Mouse (Mus musculus) intestine, embryonic 15.5 days (tissue): ENCODE data around the gene Ptprn2. TPM values are rescaled to one million over a fixed set of nuclear protein-coding genes. Genes with fewer than 3 reads are reported as not detected.
"Not testable (repeated sequence)": the region's sequence is repeated elsewhere in the genome, so short reads cannot be mapped to it uniquely, and the experiment has no call there.

Experiments
- ATAC-seq: fragments of 200-750 bp; cut with Nextera tagmentation; 2 replicates; pipeline ENCODE4 v1.8.0; 2017; ENCODE audit warnings: moderate TSS enrichment, moderate library complexity
- H3K27ac ChIP-seq: fragments of 300-500 bp; sonication (generic); 2 replicates; pipeline ENCODE4 v1.5.1; 2015; ENCODE audit warnings: mild to moderate bottlenecking, inconsistent platforms
- H3K27me3 ChIP-seq: fragments of 300-500 bp; sonication (generic); replicated peaks from 2 replicates; pipeline ENCODE4 v1.6.1; 2015; ENCODE audit warnings: inconsistent platforms
- H3K36me3 ChIP-seq: fragments of 300-500 bp; sonication (generic); 2 replicates; pipeline ENCODE4 v1.6.1; 2015; ENCODE audit warnings: inconsistent platforms
- H3K4me1 ChIP-seq: fragments of 300-500 bp; sonication (generic); replicated peaks from 2 replicates; pipeline ENCODE4 v1.6.1; 2015; ENCODE audit warnings: inconsistent platforms
- H3K4me2 ChIP-seq: fragments of 300-500 bp; sonication (generic); replicated peaks from 2 replicates; pipeline ENCODE4 v1.6.1; 2015; ENCODE audit warnings: mild to moderate bottlenecking, inconsistent platforms
- H3K4me3 ChIP-seq: fragments of 300-500 bp; sonication (generic); replicated peaks from 2 replicates; pipeline ENCODE4 v1.5.1; 2015; ENCODE audit warnings: inconsistent platforms
- H3K9ac ChIP-seq: fragments of 300-500 bp; sonication (generic); 2 replicates; pipeline ENCODE4 v1.6.1; 2015; ENCODE audit warnings: inconsistent platforms
- H3K9me3 ChIP-seq: fragments of 300-500 bp; sonication (generic); 2 replicates; pipeline ENCODE4 v1.6.1; 2016; ENCODE audit warnings: inconsistent platforms
- WGBS: fragments of 180-500 bp; shearing (Covaris S2); methylation state at CpG from one replicate; pipeline ENCODE4 v1.1.7; 2015; 5-methylcytosine and 5-hydroxymethylcytosine counted together
- polyA plus RNA-seq: library from polyadenylated mRNA; unstranded; fragments of >200 nt; fragmentation: Nextera tagmentation; extraction: Ambion mirVana; gene quantifications from 2 replicates; pipeline ENCODE4 v1.2.1, GENCODE M21; 2015

The Ptprn2 gene
- polyA plus RNA-seq, 1 experiment from 2014 or later: 1.9 TPM

- no peaks in the 10 kb centered on the region for H3K36me3 ChIP-seq
- H3K27ac ChIP-seq: no peak overlapping the region
- no peak overlapping the region for H3K9ac ChIP-seq
- 0 out of 2 replicates have a peak, but pooled peaks cover 12% of the 10 kb centered on the region for H3K27me3 ChIP-seq
- 60% methylated on average over 1 of the region's 1 CpGs for WGBS
- peaks cover 4% of the 10 kb centered on the region for H3K4me1 ChIP-seq
- ATAC-seq: no peak
- no peak overlapping the region for H3K4me2 ChIP-seq
- no peak overlapping the region for H3K4me3 ChIP-seq
- no peaks in the 10 kb centered on the region for H3K9me3 ChIP-seq
Measured at GRCm38 (mm10) chr12:116481921-116482320, 3.6 kb upstream of the Ptprn2 start.

GRCm38 (mm10) chr12:116483581-116483980 lies 1.9 kb upstream of the Ptprn2 start:
- peak; percentile 19; the same call in 1 of the 2 replicates for ATAC-seq
- Histone ChIP-seq H3K27ac (no peak overlapping the region; the same call in 1 of the 2 replicates), H3K4me2 (no peak overlapping the region), H3K36me3 (no peaks in the 10 kb centered on the region), H3K9me3 (no peaks in the 10 kb centered on the region), H3K4me1 (peaks cover 4% of the 10 kb centered on the region), H3K9ac (no peak overlapping the region), H3K4me3 (no peak overlapping the region), H3K27me3 (0 out of 2 replicates have a peak, but pooled peaks cover 12% of the 10 kb centered on the region)
- 30% methylated on average over 2 of the region's 2 CpGs for WGBS

GRCm38 (mm10) chr12:116484991-116485390 lies 529 bp upstream of the Ptprn2 start:
- no peaks in the 10 kb centered on the region for H3K9me3 ChIP-seq
- WGBS: 78% methylated on average over 8 of the region's 8 CpGs
- H3K4me3 ChIP-seq: peak overlapping the region; percentile 57
- H3K4me2 ChIP-seq: peak overlapping the region; percentile 99
- no peak overlapping the region for H3K27ac ChIP-seq
- no peak overlapping the region for H3K9ac ChIP-seq
- no peaks in the 10 kb centered on the region for H3K36me3 ChIP-seq
- 0 out of 2 replicates have a peak, but pooled peaks cover 12% of the 10 kb centered on the region for H3K27me3 ChIP-seq
- peak; percentile 4; the same call in 1 of the 2 replicates for ATAC-seq
- peaks cover 4% of the 10 kb centered on the region for H3K4me1 ChIP-seq

- H3K9me3 ChIP-seq: no peaks in the 10 kb centered on the region
- H3K4me2 ChIP-seq: peak overlapping the region; percentile 99
- ATAC-seq: no peak
- no peaks in the 10 kb centered on the region for H3K36me3 ChIP-seq
- H3K27me3 ChIP-seq: 0 out of 2 replicates have a peak, but pooled peaks cover 12% of the 10 kb centered on the region
- peak overlapping the region; percentile 57 for H3K4me3 ChIP-seq
- peaks cover 4% of the 10 kb centered on the region for H3K4me1 ChIP-seq
- no peak overlapping the region for H3K27ac ChIP-seq
- WGBS: 6% methylated on average over 10 of the region's 10 CpGs
- H3K9ac ChIP-seq: peak overlapping the region; percentile 20; the same call in 1 of the 2 replicates
Measured at GRCm38 (mm10) chr12:116486404-116486730, 847 bp downstream of the Ptprn2 start.

- Histone ChIP-seq H3K4me2 (no peak overlapping the region), H3K9me3 (no peaks in the 10 kb centered on the region), H3K27ac (no peak overlapping the region), H3K4me1 (peaks cover 4% of the 10 kb centered on the region), H3K27me3 (0 out of 2 replicates have a peak, but pooled peaks cover 12% of the 10 kb centered on the region), H3K36me3 (no peaks in the 10 kb centered on the region), H3K4me3 (no peak overlapping the region), H3K9ac (no peak overlapping the region)
- no peak for ATAC-seq
- WGBS: 50% methylated on average over 8 of the region's 8 CpGs
Measured at GRCm38 (mm10) chr12:116488836-116489235, 3.3 kb downstream of the Ptprn2 start.

- no peaks in the 10 kb centered on the region for H3K9me3 ChIP-seq
- H3K9ac ChIP-seq: no peak overlapping the region
- no peak overlapping the region for H3K4me2 ChIP-seq
- peaks cover 4% of the 10 kb centered on the region for H3K4me1 ChIP-seq
- 0 out of 2 replicates have a peak, but pooled peaks cover 11% of the 10 kb centered on the region for H3K27me3 ChIP-seq
- H3K4me3 ChIP-seq: no peak overlapping the region
- no peak overlapping the region for H3K27ac ChIP-seq
- ATAC-seq: peak; percentile 52
- H3K36me3 ChIP-seq: no peaks in the 10 kb centered on the region
- WGBS: 63% methylated on average over 5 of the region's 5 CpGs
Measured at GRCm38 (mm10) chr12:116490575-116491356, 5.2 kb downstream of the Ptprn2 start.

- Histone ChIP-seq H3K27ac (no peak overlapping the region), H3K4me2 (no peak overlapping the region), H3K27me3 (no peaks in the 10 kb centered on the region), H3K4me3 (no peak overlapping the region), H3K36me3 (no peaks in the 10 kb centered on the region), H3K9ac (no peak overlapping the region), H3K9me3 (no peaks in the 10 kb centered on the region), H3K4me1 (no peaks in the 10 kb centered on the region)
- ATAC-seq: no peak
Measured at GRCm38 (mm10) chr12:116498666-116499065, 13.1 kb downstream of the Ptprn2 start.

GRCm38 (mm10) chr12:116500652-116501051 lies 15.1 kb downstream of the Ptprn2 start:
- ATAC-seq: no peak
- H3K4me1 ChIP-seq: no peaks in the 10 kb centered on the region
- no peak overlapping the region for H3K4me3 ChIP-seq
- H3K4me2 ChIP-seq: no peak overlapping the region
- no peaks in the 10 kb centered on the region for H3K36me3 ChIP-seq
- H3K27ac ChIP-seq: no peak overlapping the region
- 74% methylated on average over 11 of the region's 11 CpGs for WGBS
- H3K27me3 ChIP-seq: no peaks in the 10 kb centered on the region
- H3K9me3 ChIP-seq: no peaks in the 10 kb centered on the region
- no peak overlapping the region for H3K9ac ChIP-seq

GRCm38 (mm10) chr12:116512482-116512881 lies 27.0 kb downstream of the Ptprn2 start:
- Histone ChIP-seq H3K9ac (no peak overlapping the region), H3K4me3 (no peak overlapping the region), H3K4me2 (no peak overlapping the region), H3K27ac (no peak overlapping the region), H3K36me3 (no peaks in the 10 kb centered on the region), H3K27me3 (no peaks in the 10 kb centered on the region), H3K4me1 (no peaks in the 10 kb centered on the region), H3K9me3 (no peaks in the 10 kb centered on the region)
- no peak for ATAC-seq
- WGBS: 61% methylated on average over 1 of the region's 1 CpGs

GRCm38 (mm10) chr12:116513788-116514187 lies 28.3 kb downstream of the Ptprn2 start:
- H3K4me1 ChIP-seq, ATAC-seq, H3K9ac ChIP-seq, H3K9me3 ChIP-seq, H3K4me2 ChIP-seq, H3K4me3 ChIP-seq, H3K27me3 ChIP-seq, H3K27ac ChIP-seq, H3K36me3 ChIP-seq: not testable (repeated sequence)
- 73% methylated on average over 2 of the region's 2 CpGs for WGBS

- Histone ChIP-seq H3K36me3 (no peaks in the 10 kb centered on the region), H3K4me2 (no peak overlapping the region), H3K27ac (no peak overlapping the region), H3K9ac (no peak overlapping the region), H3K9me3 (no peaks in the 10 kb centered on the region), H3K27me3 (no peaks in the 10 kb centered on the region), H3K4me3 (no peak overlapping the region), H3K4me1 (no peaks in the 10 kb centered on the region)
- no peak for ATAC-seq
Measured at GRCm38 (mm10) chr12:116515824-116516223, 30.3 kb downstream of the Ptprn2 start.

GRCm38 (mm10) chr12:116528861-116529260 lies 43.3 kb downstream of the Ptprn2 start:
- no peak for ATAC-seq
- Histone ChIP-seq H3K27ac (no peak overlapping the region), H3K36me3 (no peaks in the 10 kb centered on the region), H3K27me3 (no peaks in the 10 kb centered on the region), H3K4me1 (no peaks in the 10 kb centered on the region), H3K9me3 (no peaks in the 10 kb centered on the region), H3K4me3 (no peak overlapping the region), H3K4me2 (no peak overlapping the region), H3K9ac (no peak overlapping the region)
- 83% methylated on average over 4 of the region's 4 CpGs for WGBS

- Histone ChIP-seq H3K27ac (no peak overlapping the region), H3K4me3 (no peak overlapping the region), H3K4me2 (no peak overlapping the region), H3K4me1 (no peaks in the 10 kb centered on the region), H3K9ac (no peak overlapping the region), H3K27me3 (no peaks in the 10 kb centered on the region), H3K36me3 (no peaks in the 10 kb centered on the region), H3K9me3 (no peaks in the 10 kb centered on the region)
- no peak for ATAC-seq
Measured at GRCm38 (mm10) chr12:116533281-116533680, 47.8 kb downstream of the Ptprn2 start.
